Mouse (Mus musculus): ENCODE results near the gene Slc4a11. TPM values are rescaled to one million over a fixed set of nuclear protein-coding genes. Genes with fewer than 3 reads are reported as not detected.

Gene Slc4a11
- polyA plus RNA-seq, 1 experiment from 2014 or later, result 0.45 TPM

GRCm38 (mm10) chr2:130642684-130643369, 54.5 kb downstream of the Slc4a11 start, which contains the start of gene Lzts3:
TSS of gene Lzts3 (minus strand) at chr2:130642803.
- Histone ChIP-seq H3K9ac (ENCODE audit: low read depth, low read length) (peak within 1 kb of the TSS; percentile 87), H3K4me2 (ENCODE audit: low read length) (peak within 1 kb of the TSS; percentile 79), H3K36me3 (ENCODE audit: control insufficient read depth, insufficient read depth, low read length) (no peaks in the 10 kb centered on the region), H3K4me1 (ENCODE audit: control insufficient read depth, insufficient read depth, low read length) (peaks cover 12% of the 10 kb centered on the region; the same call in 1 of the 2 replicates), H3K4me3 (ENCODE audit: low read depth, low read length) (peak within 1 kb of the TSS; percentile 82), H3K27ac (ENCODE audit: low read length) (peak within 1 kb of the TSS; percentile 75), H3K27me3 (ENCODE audit: control insufficient read depth, insufficient read depth, low read depth, low read length) (peaks cover 6% of the 10 kb centered on the region), H3K9me3 (replicated peaks; ENCODE audit: control insufficient read depth, low read length, poor library complexity, severe bottlenecking) (no peaks in the 10 kb centered on the region)
- WGBS, result 3% methylated on average over 34 of the region's 40 CpGs
- ATAC-seq, result peak; percentile 95

GRCm38 (mm10) chr2:130642197-130642660, 55.1 kb downstream of the Slc4a11 start:
- Histone ChIP-seq H3K4me2 (ENCODE audit: low read length) (peak overlapping the region; percentile 79), H3K27me3 (ENCODE audit: control insufficient read depth, insufficient read depth, low read depth, low read length) (peaks cover 12% of the 10 kb centered on the region), H3K4me1 (ENCODE audit: control insufficient read depth, insufficient read depth, low read length) (peaks cover 12% of the 10 kb centered on the region; the same call in 1 of the 2 replicates), H3K9ac (ENCODE audit: low read depth, low read length) (peak overlapping the region; percentile 87), H3K36me3 (ENCODE audit: control insufficient read depth, insufficient read depth, low read length) (no peaks in the 10 kb centered on the region), H3K9me3 (replicated peaks; ENCODE audit: control insufficient read depth, low read length, poor library complexity, severe bottlenecking) (no peaks in the 10 kb centered on the region), H3K27ac (ENCODE audit: low read length) (peak overlapping the region; percentile 75), H3K4me3 (ENCODE audit: low read depth, low read length) (peak overlapping the region; percentile 82)
- peak; percentile 87 for ATAC-seq
- 1% methylated on average over 18 of the region's 27 CpGs for WGBS

- Histone ChIP-seq H3K4me3 (ENCODE audit: low read depth, low read length) (peak overlapping the region; percentile 82), H3K36me3 (ENCODE audit: control insufficient read depth, insufficient read depth, low read length) (peaks cover 2% of the 10 kb centered on the region; the same call in 1 of the 2 replicates), H3K27ac (ENCODE audit: low read length) (no peak overlapping the region), H3K4me1 (ENCODE audit: control insufficient read depth, insufficient read depth, low read length) (peaks cover 12% of the 10 kb centered on the region; the same call in 1 of the 2 replicates), H3K27me3 (ENCODE audit: control insufficient read depth, insufficient read depth, low read depth, low read length) (peaks cover 19% of the 10 kb centered on the region), H3K9ac (ENCODE audit: low read depth, low read length) (peak overlapping the region; percentile 87), H3K9me3 (replicated peaks; ENCODE audit: control insufficient read depth, low read length, poor library complexity, severe bottlenecking) (no peaks in the 10 kb centered on the region), H3K4me2 (ENCODE audit: low read length) (peak overlapping the region; percentile 79)
- no peak for ATAC-seq
- WGBS, result 76% methylated on average over 6 of the region's 6 CpGs
Measured at GRCm38 (mm10) chr2:130641351-130642025, 55.8 kb downstream of the Slc4a11 start.

- Histone ChIP-seq H3K27me3 (ENCODE audit: control insufficient read depth, insufficient read depth, low read depth, low read length) (peaks cover 37% of the 10 kb centered on the region), H3K4me2 (ENCODE audit: low read length) (no peak overlapping the region), H3K4me1 (ENCODE audit: control insufficient read depth, insufficient read depth, low read length) (peaks cover 20% of the 10 kb centered on the region; the same call in 1 of the 2 replicates), H3K9ac (ENCODE audit: low read depth, low read length) (no peak overlapping the region), H3K27ac (ENCODE audit: low read length) (no peak overlapping the region), H3K4me3 (ENCODE audit: low read depth, low read length) (no peak overlapping the region), H3K9me3 (replicated peaks; ENCODE audit: control insufficient read depth, low read length, poor library complexity, severe bottlenecking) (no peaks in the 10 kb centered on the region), H3K36me3 (ENCODE audit: control insufficient read depth, insufficient read depth, low read length) (peaks cover 14% of the 10 kb centered on the region)
- no peak for ATAC-seq
- 82% methylated on average over 6 of the region's 6 CpGs for WGBS
Measured at GRCm38 (mm10) chr2:130639276-130639675, 58.0 kb downstream of the Slc4a11 start.

- Histone ChIP-seq H3K27ac (ENCODE audit: low read length) (no peak overlapping the region), H3K4me2 (ENCODE audit: low read length) (no peak overlapping the region), H3K4me1 (ENCODE audit: control insufficient read depth, insufficient read depth, low read length) (peaks cover 19% of the 10 kb centered on the region; the same call in 1 of the 2 replicates), H3K9ac (ENCODE audit: low read depth, low read length) (no peak overlapping the region), H3K9me3 (replicated peaks; ENCODE audit: control insufficient read depth, low read length, poor library complexity, severe bottlenecking) (no peaks in the 10 kb centered on the region), H3K4me3 (ENCODE audit: low read depth, low read length) (no peak overlapping the region), H3K27me3 (ENCODE audit: control insufficient read depth, insufficient read depth, low read depth, low read length) (peaks cover 37% of the 10 kb centered on the region), H3K36me3 (ENCODE audit: control insufficient read depth, insufficient read depth, low read length) (peaks cover 14% of the 10 kb centered on the region)
- ATAC-seq, result no peak
- WGBS, result 36% methylated on average over 16 of the region's 16 CpGs
Measured at GRCm38 (mm10) chr2:130638101-130638611, 59.2 kb downstream of the Slc4a11 start.

- Histone ChIP-seq H3K9me3 (replicated peaks; ENCODE audit: control insufficient read depth, low read length, poor library complexity, severe bottlenecking) (no peaks in the 10 kb centered on the region), H3K36me3 (ENCODE audit: control insufficient read depth, insufficient read depth, low read length) (peaks cover 14% of the 10 kb centered on the region), H3K27me3 (ENCODE audit: control insufficient read depth, insufficient read depth, low read depth, low read length) (peaks cover 37% of the 10 kb centered on the region), H3K4me3 (ENCODE audit: low read depth, low read length) (no peak overlapping the region), H3K9ac (ENCODE audit: low read depth, low read length) (0 out of 2 replicates have a peak overlapping the region, but pooled peaks have one; percentile 14), H3K27ac (ENCODE audit: low read length) (no peak overlapping the region), H3K4me2 (ENCODE audit: low read length) (no peak overlapping the region), H3K4me1 (ENCODE audit: control insufficient read depth, insufficient read depth, low read length) (peaks cover 8% of the 10 kb centered on the region; the same call in 1 of the 2 replicates)
- WGBS, result 19% methylated on average over 21 of the region's 21 CpGs
- no peak for ATAC-seq
Measured at GRCm38 (mm10) chr2:130635847-130636246, 61.5 kb downstream of the Slc4a11 start.

- 7% methylated on average over 38 of the region's 38 CpGs for WGBS
- Histone ChIP-seq H3K27ac (ENCODE audit: low read length) (no peak overlapping the region), H3K4me1 (ENCODE audit: control insufficient read depth, insufficient read depth, low read length) (peaks cover 8% of the 10 kb centered on the region; the same call in 1 of the 2 replicates), H3K4me3 (ENCODE audit: low read depth, low read length) (0 out of 2 replicates have a peak overlapping the region, but pooled peaks have one; percentile 16), H3K9me3 (replicated peaks; ENCODE audit: control insufficient read depth, low read length, poor library complexity, severe bottlenecking) (no peaks in the 10 kb centered on the region), H3K9ac (ENCODE audit: low read depth, low read length) (peak overlapping the region; percentile 44; the same call in 1 of the 2 replicates), H3K36me3 (ENCODE audit: control insufficient read depth, insufficient read depth, low read length) (peaks cover 14% of the 10 kb centered on the region), H3K27me3 (ENCODE audit: control insufficient read depth, insufficient read depth, low read depth, low read length) (peaks cover 37% of the 10 kb centered on the region), H3K4me2 (ENCODE audit: low read length) (peak overlapping the region; percentile 29)
- no peak for ATAC-seq
Measured at GRCm38 (mm10) chr2:130634739-130635411, 62.4 kb downstream of the Slc4a11 start.
